8 mouse cellular contexts compared by ENCODE assay signal in the genomic region with DNA sequence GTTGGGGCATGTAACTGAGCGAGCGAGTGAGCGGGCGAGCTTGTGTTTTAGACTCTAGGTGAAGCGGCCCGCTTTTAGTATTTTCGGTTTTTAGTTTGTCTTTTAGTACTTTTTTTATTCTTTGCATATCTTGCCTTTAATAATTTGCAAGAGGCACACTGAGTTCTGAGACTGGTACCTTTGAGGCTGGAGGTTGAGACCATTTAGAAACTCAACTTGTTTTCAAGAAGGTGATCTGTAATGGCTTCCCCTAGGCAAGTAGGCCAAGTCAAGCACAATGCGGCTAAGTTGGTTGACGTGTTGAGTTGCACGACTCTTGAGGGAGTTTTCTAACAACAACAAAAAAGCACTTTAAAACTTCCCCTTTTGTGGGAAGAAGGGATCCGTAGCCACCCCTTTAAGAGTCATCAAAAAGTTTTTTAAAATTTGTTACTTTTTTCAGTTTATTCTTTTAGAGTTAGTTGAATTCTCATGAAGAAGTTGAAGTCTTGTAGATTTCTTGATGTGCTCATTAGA. TPM values are rescaled to one million over a fixed set of nuclear protein-coding genes. Genes with fewer than 3 reads are reported as not detected.
DNase-seq lines count a peak whose midpoint lies in the region; ATAC-seq lines count a peak whose summit lies in the region.

No protein-coding gene starts in this region.

- peak overlapping the region; percentile 68 for H3K4me2 ChIP-seq in kidney, embryonic 15.5 days
- peak overlapping the region; percentile 87 for H3K4me2 ChIP-seq in hindbrain, embryonic 14.5 days (replicated peaks)

- H3K9me3 ChIP-seq in kidney, embryonic 15.5 days (replicated peaks) = no peaks in the 10 kb centered on the region
- no peaks in the 10 kb centered on the region for H3K9me3 ChIP-seq in hindbrain, embryonic 14.5 days (ENCODE audit: control insufficient read depth, low read length)

- H3K4me1 ChIP-seq in kidney, embryonic 15.5 days = peaks cover 26% of the 10 kb centered on the region
- peaks cover 4% of the 10 kb centered on the region; the same call in 1 of the 2 replicates for H3K4me1 ChIP-seq in hindbrain, embryonic 14.5 days (replicated peaks; ENCODE audit: control insufficient read depth, insufficient read depth, low read length)

- ATAC-seq in kidney, embryonic 15.5 days (replicated peaks; ENCODE audit: low FRiP score) = no peak
- ATAC-seq in common myeloid progenitor, adult 5-6 weeks (replicated peaks; ENCODE audit: low read depth, poor library complexity, severe bottlenecking) = peak; percentile 37
- no peak for ATAC-seq in hindbrain, embryonic 14.5 days (ENCODE audit: low FRiP score)

- peak overlapping the region; percentile 88 for H3K9ac ChIP-seq in kidney, embryonic 15.5 days
- peak overlapping the region; percentile 76 for H3K9ac ChIP-seq in hindbrain, embryonic 14.5 days

- 2% methylated on average over 11 of the region's 11 CpGs for whole genome bisulfite sequencing in kidney, embryonic 15.5 days
- WGBS in hindbrain, embryonic 14.5 days = 2% methylated on average over 11 of the region's 11 CpGs

- peak overlapping the region; percentile 99 for H3K27ac ChIP-seq in kidney, embryonic 15.5 days
- peak overlapping the region; percentile 84 for H3K27ac ChIP-seq in hindbrain, embryonic 14.5 days

- H3K4me3 ChIP-seq in kidney, embryonic 15.5 days (replicated peaks) = peak overlapping the region; percentile 94
- peak overlapping the region; percentile 93 for H3K4me3 ChIP-seq in hindbrain, embryonic 14.5 days (replicated peaks; ENCODE audit: low read length)

- H3K36me3 ChIP-seq in kidney, embryonic 15.5 days = peaks cover 42% of the 10 kb centered on the region
- H3K36me3 ChIP-seq in hindbrain, embryonic 14.5 days (replicated peaks; ENCODE audit: control insufficient read depth, insufficient read depth) = peaks cover 16% of the 10 kb centered on the region

- H3K27me3 ChIP-seq in kidney, embryonic 15.5 days = no peaks in the 10 kb centered on the region
- 0 out of 2 replicates have a peak, but pooled peaks cover 6% of the 10 kb centered on the region for H3K27me3 ChIP-seq in hindbrain, embryonic 14.5 days (ENCODE audit: control insufficient read depth, insufficient read depth, low read length)

- DNase-seq in kidney, postnatal 14 days = no peak
- DNase-seq in hindbrain, embryonic 14.5 days (ENCODE audit: low spot score) = peak; percentile 40
- peak; percentile 33 for DNase-seq in lung, postnatal 36 days
- peak; percentile 41 for DNase-seq in thymus, postnatal 25 days
- no peak for DNase-seq in adrenal gland, adult (ENCODE audit: inconsistent age in 2 of 2, low spot score in 1 of 2)
- no peak for DNase-seq in cerebellum, postnatal 10 days

RNA-seq across cellular contexts. Expression of a gene that starts 1.7 kb away (rescaled TPM):
- polyA plus RNA-seq in kidney, embryonic 15.5 days (2015; fragmentation: Nextera tagmentation; extraction: Ambion mirVana) = 39.2 and 40.4 TPM in 2 replicates
- 49.7 and 61.6 TPM in 2 replicates for total RNA-seq in common myeloid progenitor, adult 5-6 weeks (2017)
- 8.4 and 8.6 TPM in 2 replicates for polyA plus RNA-seq in hindbrain, embryonic 14.5 days (2014; fragmentation: Nextera tagmentation; extraction: Ambion mirVana)

RNA-seq across cellular contexts. Expression of a gene that starts 42.9 kb away (rescaled TPM):
- polyA plus RNA-seq in kidney, embryonic 15.5 days (2015; fragmentation: Nextera tagmentation; extraction: Ambion mirVana) = 35.7 and 36.2 TPM in 2 replicates
- total RNA-seq in common myeloid progenitor, adult 5-6 weeks (2017) = 20.3 and 40.9 TPM in 2 replicates
- polyA plus RNA-seq in hindbrain, embryonic 14.5 days (2014; fragmentation: Nextera tagmentation; extraction: Ambion mirVana) = 32.1 and 37.3 TPM in 2 replicates

RNA-seq across cellular contexts. Expression of a gene that starts 43.0 kb away (rescaled TPM):
- 67.0 and 69.5 TPM in 2 replicates for polyA plus RNA-seq in kidney, embryonic 15.5 days (2015; fragmentation: Nextera tagmentation; extraction: Ambion mirVana)
- 160 and 171 TPM in 2 replicates for total RNA-seq in common myeloid progenitor, adult 5-6 weeks (2017)
- 57.5 and 67.8 TPM in 2 replicates for polyA plus RNA-seq in hindbrain, embryonic 14.5 days (2014; fragmentation: Nextera tagmentation; extraction: Ambion mirVana)

RNA-seq across cellular contexts. Expression of a gene that starts 55.7 kb away (rescaled TPM):
- 2.1 TPM in 2 replicates for polyA plus RNA-seq in kidney, embryonic 15.5 days (2015; fragmentation: Nextera tagmentation; extraction: Ambion mirVana)
- total RNA-seq in common myeloid progenitor, adult 5-6 weeks (2017) = not detected in 2 replicates
- polyA plus RNA-seq in hindbrain, embryonic 14.5 days (2014; fragmentation: Nextera tagmentation; extraction: Ambion mirVana) = 1.8 and 2.0 TPM in 2 replicates

Comparison
In these comparisons a context has a peak if more than half of its experiments do, and no peak if none do; other contexts are left out.
1. DNase-seq: peak in hindbrain, embryonic 14.5 days (single experiment), lung, postnatal 36 days (single experiment) and thymus, postnatal 25 days (single experiment); none in kidney, postnatal 14 days (single experiment), adrenal gland, adult (0 of 2) and cerebellum, postnatal 10 days (0 of 2).